Mouse (Mus musculus) megakaryocyte, embryonic 14.5 days (primary cell): ENCODE measurements around the gene Smyd5. TPM values are rescaled to one million over a fixed set of nuclear protein-coding genes. Genes with fewer than 3 reads are reported as not detected.
"Not testable (repeated sequence)": the region's sequence is repeated elsewhere in the genome, so short reads cannot be mapped to it uniquely, and the experiment has no call there.

Experiments
- H3K27me3 ChIP-seq: replicated peaks from 2 replicates; pipeline ENCODE3; 2012; ENCODE audit warnings: inconsistent platforms
- H3K36me3 ChIP-seq: replicated peaks from 2 replicates; pipeline ENCODE3; 2012; ENCODE audit warnings: low read length, inconsistent platforms, mixed read lengths
- H3K4me1 ChIP-seq: 2 replicates; pipeline ENCODE4 v1.6.1; 2012; ENCODE audit warnings: inconsistent platforms
- H3K4me3 ChIP-seq: replicated peaks from 2 replicates; pipeline ENCODE3; 2012; ENCODE audit warnings: moderate library complexity, mild to moderate bottlenecking, inconsistent platforms
- H3K9me3 ChIP-seq: 2 replicates; pipeline ENCODE4 v1.6.1; 2012; ENCODE audit warnings: inconsistent platforms
- FLI1 ChIP-seq: IDR thresholded peaks from 2 replicates; pipeline ENCODE4 v1.6.1; 2012; ENCODE audit warnings: low read length, inconsistent platforms, mixed read lengths
- GATA1 ChIP-seq: IDR thresholded peaks from 3 replicates; pipeline ENCODE4 v1.6.1; 2012; ENCODE audit warnings: mixed read lengths, low read length, inconsistent platforms, borderline replicate concordance
- polyA plus RNA-seq: library from polyadenylated mRNA; stranded (reverse); fragments of >175 nt; gene quantifications from 2 replicates; pipeline ENCODE4 v1.2.3, GENCODE M21; 2012; ENCODE audit warnings: low replicate concordance; ENCODE audit not compliant: insufficient read depth

The Smyd5 gene
- polyA plus RNA-seq, 1 experiment = 6.2 TPM

DNA sequence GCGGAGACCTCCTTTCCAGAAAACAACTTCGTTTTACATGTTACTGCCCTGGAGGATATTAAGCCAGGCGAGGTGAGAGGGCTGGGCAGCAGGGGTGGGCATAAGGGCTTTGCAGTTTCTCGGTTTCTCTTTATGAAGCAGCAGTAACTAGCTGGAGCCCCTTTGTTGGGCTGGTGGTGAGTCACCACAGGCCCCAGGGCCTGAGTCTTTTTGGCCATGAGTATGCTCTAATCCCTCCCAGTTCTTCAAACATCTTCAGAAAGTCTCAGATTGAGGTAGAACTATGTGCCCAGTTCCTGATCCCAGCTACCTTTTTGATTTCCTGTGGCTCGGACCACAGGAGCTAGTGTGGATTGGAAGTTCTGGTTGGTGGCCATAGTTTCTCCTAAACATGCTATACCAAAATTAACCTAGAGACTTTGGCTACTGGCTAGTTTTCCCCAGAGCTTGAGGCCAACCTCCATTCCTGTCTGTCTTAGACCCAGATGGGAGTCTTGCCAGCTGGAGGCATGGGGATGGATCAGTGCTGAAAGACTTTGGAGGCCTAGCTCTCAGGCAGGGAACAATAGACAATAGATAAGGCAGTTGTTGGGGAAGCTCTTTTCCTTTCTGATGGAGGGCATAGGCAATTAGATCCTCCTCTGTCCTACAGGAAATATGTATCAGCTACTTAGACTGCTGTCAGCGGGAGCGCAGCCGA, 12.6 kb downstream of the Smyd5 start:
- Histone ChIP-seq H3K4me1 (peaks cover 31% of the 10 kb centered on the region), H3K36me3 (peaks cover 85% of the 10 kb centered on the region), H3K9me3 (no peaks in the 10 kb centered on the region), H3K27me3 (no peaks in the 10 kb centered on the region), H3K4me3 (no peak overlapping the region)
- TF ChIP-seq GATA1 (no peak), FLI1 (no peak)

DNA sequence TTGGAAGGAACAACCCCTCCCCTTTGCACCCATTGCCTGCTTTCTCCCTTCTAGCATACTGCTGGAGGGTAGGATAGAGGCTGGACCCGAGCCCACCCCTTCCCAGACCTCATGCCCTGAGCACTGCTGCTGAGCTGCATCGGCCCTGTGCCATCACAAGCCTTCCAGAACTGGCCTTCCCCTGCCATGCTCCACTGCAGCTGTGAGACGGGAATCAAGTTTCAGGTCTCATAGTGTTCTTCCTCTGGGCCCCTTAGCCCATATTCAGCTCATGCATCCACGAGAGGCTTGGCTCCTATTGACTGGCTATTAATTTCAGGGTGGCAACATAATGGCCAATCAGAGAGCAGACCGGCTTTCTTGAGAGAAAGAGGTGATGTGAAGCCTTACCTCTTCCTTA, 13.5 kb downstream of the Smyd5 start:
- Histone ChIP-seq H3K36me3 (peaks cover 76% of the 10 kb centered on the region), H3K9me3 (no peaks in the 10 kb centered on the region), H3K4me1 (peaks cover 31% of the 10 kb centered on the region), H3K4me3 (no peak overlapping the region), H3K27me3 (no peaks in the 10 kb centered on the region)
- TF ChIP-seq GATA1 (no peak), FLI1 (no peak)

- H3K36me3 ChIP-seq = peaks cover 56% of the 10 kb centered on the region
These were observed 15.6 kb downstream of the Smyd5 start for GRCm38 (mm10) chr6:85447351-85447750.

DNA sequence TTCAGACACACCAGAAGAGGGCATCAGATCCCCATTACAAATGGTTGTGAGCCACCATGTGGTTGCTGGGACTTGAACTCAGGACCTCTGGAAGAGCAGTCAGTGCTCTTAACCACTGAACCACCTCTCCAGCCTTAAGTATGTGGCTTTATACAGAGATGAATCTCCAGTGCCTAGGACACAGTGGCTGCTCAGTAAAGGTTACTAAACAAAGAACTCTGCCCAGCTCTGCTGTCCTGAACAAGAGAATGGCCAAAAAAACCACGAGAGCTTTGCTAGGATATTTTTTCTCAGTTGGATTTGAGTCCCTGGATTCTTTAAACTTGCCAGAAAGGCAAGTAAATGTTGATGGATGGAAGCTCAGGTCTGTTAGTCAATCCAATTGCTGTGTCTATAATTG, 18.4 kb downstream of the Smyd5 start:
- not testable (repeated sequence) for H3K9me3 ChIP-seq, H3K27me3 ChIP-seq
- peak overlapping the region; percentile 100 for H3K4me3 ChIP-seq
- peaks cover 38% of the 10 kb centered on the region for H3K36me3 ChIP-seq
- H3K4me1 ChIP-seq = peaks cover 43% of the 10 kb centered on the region

More at GRCm38 (mm10) chr6:85447351-85447750, 15.6 kb downstream of the Smyd5 start:
- no peak overlapping the region for H3K4me3 ChIP-seq
- peaks cover 39% of the 10 kb centered on the region for H3K4me1 ChIP-seq
- H3K9me3 ChIP-seq = no peaks in the 10 kb centered on the region
- H3K27me3 ChIP-seq = no peaks in the 10 kb centered on the region
- TF ChIP-seq FLI1 = no peak

- TF ChIP-seq FLI1 (no peak; the same call in 1 of the 2 replicates), GATA1 (no peak)
- Histone ChIP-seq H3K36me3 (peaks cover 32% of the 10 kb centered on the region), H3K4me1 (peaks cover 49% of the 10 kb centered on the region)
These were observed 19.2 kb downstream of the Smyd5 start, which contains the start of gene Cct7 for GRCm38 (mm10) chr6:85450697-85451663. Gene Cct7 (plus strand): TSS chr6:85451514.

GRCm38 (mm10) chr6:85451664-85452410, 20.0 kb downstream of the Smyd5 start, which contains the start of gene Pradc1:
Gene Pradc1 (minus strand): TSS chr6:85451970.
- Histone ChIP-seq H3K9me3 (no peaks in the 10 kb centered on the region), H3K4me3 (peak within 1 kb of the TSS; percentile 100), H3K36me3 (peaks cover 31% of the 10 kb centered on the region), H3K4me1 (peaks cover 57% of the 10 kb centered on the region), H3K27me3 (no peaks in the 10 kb centered on the region)
- TF ChIP-seq FLI1 = no peak; the same call in 1 of the 2 replicates

More at GRCm38 (mm10) chr6:85450697-85451663, 19.2 kb downstream of the Smyd5 start, which contains the start of gene Cct7:
- no peaks in the 10 kb centered on the region for H3K27me3 ChIP-seq
- H3K9me3 ChIP-seq = no peaks in the 10 kb centered on the region
- peak within 1 kb of the TSS; percentile 100 for H3K4me3 ChIP-seq

- H3K36me3 ChIP-seq = peaks cover 30% of the 10 kb centered on the region
These were observed 20.5 kb downstream of the Smyd5 start for GRCm38 (mm10) chr6:85452411-85452665.

DNA sequence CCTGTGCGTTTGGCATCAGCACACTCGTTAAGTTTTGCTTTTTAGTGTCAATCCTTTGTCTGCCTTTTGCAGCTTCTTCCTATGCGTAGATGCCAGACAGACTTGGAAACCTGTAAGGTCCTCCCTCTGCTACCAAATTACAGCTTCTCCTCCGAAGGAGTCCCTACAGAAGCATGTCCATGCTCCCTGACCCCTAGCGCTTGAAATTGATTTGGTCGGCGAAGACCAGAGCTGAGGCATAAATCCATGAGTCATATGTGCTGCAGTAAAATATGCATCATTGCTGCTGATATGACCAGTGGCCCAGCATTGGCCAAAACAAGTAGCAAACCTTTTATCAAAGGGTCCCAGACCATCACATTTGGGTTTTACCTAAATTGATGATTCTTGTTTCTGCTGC, 21.0 kb downstream of the Smyd5 start:
- TF ChIP-seq FLI1 (no peak), GATA1 (no peak)
- Histone ChIP-seq H3K9me3 (no peaks in the 10 kb centered on the region), H3K27me3 (no peaks in the 10 kb centered on the region), H3K36me3 (peaks cover 30% of the 10 kb centered on the region), H3K4me3 (peak overlapping the region; percentile 100), H3K4me1 (peaks cover 62% of the 10 kb centered on the region)

More at GRCm38 (mm10) chr6:85452411-85452665, 20.5 kb downstream of the Smyd5 start:
- no peaks in the 10 kb centered on the region for H3K27me3 ChIP-seq
- H3K4me1 ChIP-seq = peaks cover 59% of the 10 kb centered on the region
- TF ChIP-seq GATA1 = no peak
- TF ChIP-seq FLI1 = no peak
- peak overlapping the region; percentile 100 for H3K4me3 ChIP-seq
- H3K9me3 ChIP-seq = no peaks in the 10 kb centered on the region

GRCm38 (mm10) chr6:85459621-85460020, 27.8 kb downstream of the Smyd5 start:
- Histone ChIP-seq H3K4me1 (peaks cover 74% of the 10 kb centered on the region), H3K4me3 (no peak overlapping the region), H3K27me3 (no peaks in the 10 kb centered on the region), H3K9me3 (no peaks in the 10 kb centered on the region), H3K36me3 (peaks cover 85% of the 10 kb centered on the region)
- TF ChIP-seq FLI1 (no peak), GATA1 (no peak)
